Mouse (Mus musculus) lung, embryonic 16.5 days (tissue): ENCODE results near the gene Madd. TPM values are rescaled to one million over a fixed set of nuclear protein-coding genes. Genes with fewer than 3 reads are reported as not detected.

Experiments used
- ATAC-seq: fragments of 200-750 bp; cut with Nextera tagmentation; 2 replicates; pipeline ENCODE4 v1.8.0; 2017; ENCODE audit warnings: low read depth, mild to moderate bottlenecking, moderate library complexity
- H3K27ac ChIP-seq: fragments of 300-500 bp; sonication (generic); 2 replicates; pipeline ENCODE4 v1.5.1; 2014; ENCODE audit warnings: mild to moderate bottlenecking, control low read depth, low read length
- H3K27me3 ChIP-seq: fragments of 300-500 bp; sonication (generic); 2 replicates; pipeline ENCODE4 v1.6.1; 2014; ENCODE audit warnings: low read depth, low read length, mixed read lengths; ENCODE audit not compliant: control insufficient read depth, insufficient read depth
- H3K36me3 ChIP-seq: fragments of 300-500 bp; sonication (generic); 2 replicates; pipeline ENCODE4 v1.6.1; 2014; ENCODE audit warnings: low read length; ENCODE audit not compliant: control insufficient read depth, insufficient read depth
- H3K4me1 ChIP-seq: fragments of 300-500 bp; sonication (generic); replicated peaks from 2 replicates; pipeline ENCODE4 v1.6.1; 2014; ENCODE audit warnings: low read length, mixed read lengths; ENCODE audit not compliant: control insufficient read depth, insufficient read depth
- H3K4me2 ChIP-seq: fragments of 300-500 bp; sonication (generic); 2 replicates; pipeline ENCODE4 v1.6.1; 2014; ENCODE audit warnings: low read depth, low read length, control low read depth
- H3K4me3 ChIP-seq: fragments of 300-500 bp; sonication (generic); 2 replicates; pipeline ENCODE4 v1.5.1; 2014; ENCODE audit warnings: mild to moderate bottlenecking, low read length, control low read depth
- H3K9ac ChIP-seq: fragments of 300-500 bp; sonication (generic); 2 replicates; pipeline ENCODE4 v1.6.1; 2014; ENCODE audit warnings: low read length, control low read depth
- H3K9me3 ChIP-seq: fragments of 300-500 bp; sonication (generic); 2 replicates; pipeline ENCODE4 v1.6.1; 2016; ENCODE audit warnings: low read length; ENCODE audit not compliant: control insufficient read depth
- WGBS: fragments of 180-500 bp; shearing (Covaris S2); extraction: QIAGEN DNeasy Blood & Tissue Kit; methylation state at CpG from one replicate; pipeline ENCODE4 v1.1.7; 2014; 5-methylcytosine and 5-hydroxymethylcytosine counted together
- polyA plus RNA-seq: library from polyadenylated mRNA; unstranded; fragments of >200 nt; fragmentation: Nextera tagmentation; extraction: Ambion mirVana; gene quantifications from 2 replicates; pipeline ENCODE4 v1.2.1, GENCODE M21; 2015

Gene Madd
- polyA plus RNA-seq, 1 experiment from 2014 or later, result 10.4 TPM

- Histone ChIP-seq H3K4me1 (peaks cover 11% of the 10 kb centered on the region; the same call in 1 of the 2 replicates), H3K4me3 (peak within 1 kb of the TSS; percentile 84), H3K9ac (peak within 1 kb of the TSS; percentile 91), H3K27me3 (no peaks in the 10 kb centered on the region), H3K9me3 (no peaks in the 10 kb centered on the region), H3K4me2 (peak within 1 kb of the TSS; percentile 69), H3K36me3 (peaks cover 10% of the 10 kb centered on the region; the same call in 1 of the 2 replicates), H3K27ac (peak within 1 kb of the TSS; percentile 96)
- peak; percentile 95 for ATAC-seq
- 3% methylated on average over 28 of the region's 28 CpGs for WGBS
These were observed 18.8 kb upstream of the Madd start, which contains the start of the genes Nr1h3 and Acp2 for GRCm38 (mm10) chr2:91202222-91202971. TSS of gene Nr1h3 (minus strand) at chr2:91202834. TSS of gene Acp2 (plus strand) at chr2:91202885.

GRCm38 (mm10) chr2:91198888-91199287, 15.3 kb upstream of the Madd start:
- Histone ChIP-seq H3K27me3 (no peaks in the 10 kb centered on the region), H3K9me3 (no peaks in the 10 kb centered on the region), H3K4me3 (no peak overlapping the region), H3K27ac (no peak overlapping the region), H3K4me1 (peaks cover 28% of the 10 kb centered on the region; the same call in 1 of the 2 replicates), H3K36me3 (no peaks in the 10 kb centered on the region), H3K4me2 (no peak overlapping the region), H3K9ac (no peak overlapping the region)
- ATAC-seq, result no peak
- 83% methylated on average over 3 of the region's 3 CpGs for WGBS

DNA sequence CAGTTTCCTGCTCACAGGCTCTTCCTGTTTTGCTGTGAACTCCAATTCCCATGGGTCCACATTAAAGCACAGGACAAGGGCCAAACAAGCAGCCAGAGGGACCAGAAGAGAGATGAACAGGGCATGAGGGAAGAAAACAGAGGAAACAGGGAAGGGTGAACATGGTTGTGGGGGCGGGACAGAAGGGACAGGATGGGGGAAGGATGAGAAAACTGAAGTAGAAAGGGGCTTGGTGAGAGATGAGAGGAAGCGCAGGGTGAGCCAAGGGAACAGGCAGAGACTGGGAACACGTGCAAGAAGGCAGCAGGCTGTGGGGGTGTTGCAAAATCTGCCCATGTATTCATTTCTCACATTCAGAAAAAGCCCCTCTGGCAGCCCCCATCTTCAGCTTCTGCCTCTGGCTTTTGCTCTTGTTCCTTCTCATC, 13.0 kb upstream of the Madd start:
- peak; percentile 13 for ATAC-seq
- Histone ChIP-seq H3K9ac (no peak overlapping the region), H3K4me3 (no peak overlapping the region), H3K4me2 (no peak overlapping the region), H3K36me3 (no peaks in the 10 kb centered on the region), H3K4me1 (peaks cover 19% of the 10 kb centered on the region; the same call in 1 of the 2 replicates), H3K27me3 (no peaks in the 10 kb centered on the region), H3K27ac (peak overlapping the region; percentile 66), H3K9me3 (no peaks in the 10 kb centered on the region)
- 37% methylated on average over 3 of the region's 3 CpGs for WGBS

DNA sequence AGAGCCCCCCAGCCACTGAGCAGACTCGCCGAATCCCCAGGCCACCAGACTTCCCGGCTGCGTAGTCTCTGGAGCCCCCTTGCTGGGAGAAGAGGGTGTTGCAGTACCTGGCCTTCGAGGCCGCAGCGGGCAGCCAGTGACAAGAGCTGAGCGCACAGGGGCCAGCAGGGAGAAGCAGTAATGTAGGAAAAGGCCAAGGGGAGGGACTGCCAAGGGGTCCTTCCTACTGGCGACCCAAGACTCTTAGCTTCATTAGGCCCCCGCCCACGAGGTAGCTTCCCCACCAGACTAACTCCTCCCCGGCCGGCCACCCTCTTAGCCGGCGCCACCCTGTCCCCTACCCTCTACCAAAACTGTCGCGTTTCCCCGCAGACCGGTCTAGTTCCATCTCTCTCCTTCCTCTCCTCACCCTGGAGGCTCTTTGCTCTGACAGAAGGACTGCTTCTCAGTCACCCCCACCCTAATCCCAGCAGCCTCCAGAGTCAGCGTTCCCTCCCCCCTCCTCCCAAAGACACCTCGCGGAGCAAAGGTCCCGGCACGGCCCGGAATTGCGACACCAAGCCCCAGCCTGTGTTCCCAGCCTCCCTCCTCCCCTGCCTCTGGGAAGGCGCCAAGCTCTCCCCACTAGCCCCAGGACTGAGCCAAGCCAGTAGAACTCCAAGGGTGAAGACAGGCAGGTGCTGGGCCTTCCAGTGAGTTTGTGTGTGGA, 11.1 kb upstream of the Madd start:
- peak overlapping the region; percentile 56 for H3K9ac ChIP-seq
- peak overlapping the region; percentile 90 for H3K27ac ChIP-seq
- H3K4me1 ChIP-seq, result peaks cover 17% of the 10 kb centered on the region; the same call in 1 of the 2 replicates
- no peaks in the 10 kb centered on the region for H3K36me3 ChIP-seq
- H3K27me3 ChIP-seq, result no peaks in the 10 kb centered on the region
- peak overlapping the region; percentile 39 for H3K4me3 ChIP-seq
- no peaks in the 10 kb centered on the region for H3K9me3 ChIP-seq
- WGBS, result under 1% methylated on average over 27 of the region's 27 CpGs
- peak overlapping the region; percentile 55 for H3K4me2 ChIP-seq
- ATAC-seq, result peak; percentile 94

- Histone ChIP-seq H3K4me1 (peaks cover 8% of the 10 kb centered on the region; the same call in 1 of the 2 replicates), H3K4me2 (no peak overlapping the region), H3K4me3 (no peak overlapping the region), H3K27me3 (no peaks in the 10 kb centered on the region), H3K9me3 (no peaks in the 10 kb centered on the region), H3K27ac (no peak overlapping the region), H3K36me3 (no peaks in the 10 kb centered on the region; the same call in 1 of the 2 replicates), H3K9ac (no peak overlapping the region)
- WGBS, result 75% methylated on average over 16 of the region's 16 CpGs
- ATAC-seq, result no peak
These were observed 6.9 kb upstream of the Madd start for GRCm38 (mm10) chr2:91190501-91190900.

DNA sequence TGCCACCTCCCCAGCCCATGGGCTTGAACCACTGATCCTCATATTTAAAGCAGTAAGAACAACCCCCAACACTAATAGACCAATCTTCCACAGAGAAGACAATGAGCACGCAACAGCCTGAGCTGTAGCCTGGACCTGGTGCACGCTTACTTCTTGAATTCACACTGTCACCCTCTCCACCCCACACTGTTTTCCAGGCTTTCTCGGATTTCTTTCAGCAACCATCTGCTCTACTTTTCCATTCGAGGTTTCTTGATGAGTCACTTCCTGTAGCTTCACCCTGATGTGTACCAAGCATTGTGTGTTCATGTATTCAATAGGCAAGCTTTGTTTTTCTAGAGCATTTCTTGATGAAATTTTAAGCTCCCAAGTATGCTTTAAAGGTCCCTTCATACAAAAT, 3.8 kb upstream of the Madd start:
- Histone ChIP-seq H3K27ac (no peak overlapping the region), H3K9me3 (no peaks in the 10 kb centered on the region), H3K4me1 (peaks cover 3% of the 10 kb centered on the region), H3K36me3 (no peaks in the 10 kb centered on the region; the same call in 1 of the 2 replicates), H3K4me3 (no peak overlapping the region), H3K9ac (no peak overlapping the region), H3K4me2 (no peak overlapping the region), H3K27me3 (no peaks in the 10 kb centered on the region)
- WGBS, result 53% methylated on average over 4 of the region's 4 CpGs
- ATAC-seq, result no peak

GRCm38 (mm10) chr2:91186208-91186607, 2.6 kb upstream of the Madd start:
- H3K9ac ChIP-seq, result no peak overlapping the region
- H3K27me3 ChIP-seq, result no peaks in the 10 kb centered on the region
- ATAC-seq, result no peak
- H3K27ac ChIP-seq, result no peak overlapping the region
- no peak overlapping the region for H3K4me3 ChIP-seq
- no peak overlapping the region for H3K4me2 ChIP-seq
- H3K36me3 ChIP-seq, result no peaks in the 10 kb centered on the region; the same call in 1 of the 2 replicates
- H3K9me3 ChIP-seq, result no peaks in the 10 kb centered on the region
- WGBS, result 52% methylated on average over 1 of the region's 1 CpGs
- peaks cover 9% of the 10 kb centered on the region for H3K4me1 ChIP-seq

DNA sequence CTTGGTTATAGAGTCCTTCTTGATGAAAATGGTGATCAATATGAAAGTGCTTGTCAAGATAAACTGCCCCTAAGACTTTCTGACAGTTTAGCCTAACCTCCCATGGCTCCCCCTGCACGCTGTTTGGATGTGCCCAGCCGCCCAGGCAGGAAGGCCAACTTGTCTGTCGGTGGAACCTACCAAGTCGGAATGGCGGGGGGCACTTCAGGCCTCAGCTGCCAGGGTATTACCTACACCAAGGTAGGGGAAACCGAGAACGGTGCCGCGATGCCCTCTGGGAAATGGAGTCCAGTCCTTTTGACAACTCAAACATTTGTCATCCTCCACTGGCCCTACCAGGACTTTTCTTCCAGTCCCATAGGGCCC, 506 bp downstream of the Madd start:
- H3K4me2 ChIP-seq, result peak overlapping the region; percentile 82
- H3K9ac ChIP-seq, result peak overlapping the region; percentile 72
- H3K4me1 ChIP-seq, result peaks cover 9% of the 10 kb centered on the region
- no peaks in the 10 kb centered on the region; the same call in 1 of the 2 replicates for H3K36me3 ChIP-seq
- H3K27ac ChIP-seq, result peak overlapping the region; percentile 73
- H3K27me3 ChIP-seq, result no peaks in the 10 kb centered on the region
- no peaks in the 10 kb centered on the region for H3K9me3 ChIP-seq
- peak overlapping the region; percentile 94 for H3K4me3 ChIP-seq
- under 1% methylated on average over 9 of the region's 9 CpGs for WGBS
- peak; percentile 94 for ATAC-seq
